Mouse (Mus musculus) cerebellum, postnatal 36 days (tissue): ENCODE results near the gene Ric8a.

Experiments
- DNase-seq, 2 experiments: peaks; one replicate each; pipeline ENCODE4 v3.0.0; 2021 to 2022; ENCODE audit warnings: mixed read lengths in 2 of 2

Gene Ric8a

DNA sequence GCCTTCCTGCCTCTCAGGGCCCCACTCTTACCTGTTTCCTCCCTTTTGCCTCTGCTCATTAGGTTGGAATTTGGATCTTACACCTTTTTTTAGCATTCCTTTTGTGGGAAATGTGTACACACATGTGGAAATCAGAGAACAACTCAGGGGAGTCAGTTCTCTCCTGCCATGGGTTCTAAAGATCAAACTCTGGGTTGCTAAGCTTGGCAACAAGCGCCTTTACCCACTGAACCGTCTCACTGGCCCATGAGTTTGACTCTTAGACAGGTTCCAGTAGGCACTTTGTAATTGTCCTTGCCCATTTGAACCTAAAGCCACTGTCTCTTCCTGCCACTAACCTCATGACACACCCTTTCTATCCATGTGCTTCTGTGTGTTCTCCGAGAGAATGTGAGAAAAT is 37.9 kb downstream of the Ric8a start:
- no peak for DNase-seq

DNA sequence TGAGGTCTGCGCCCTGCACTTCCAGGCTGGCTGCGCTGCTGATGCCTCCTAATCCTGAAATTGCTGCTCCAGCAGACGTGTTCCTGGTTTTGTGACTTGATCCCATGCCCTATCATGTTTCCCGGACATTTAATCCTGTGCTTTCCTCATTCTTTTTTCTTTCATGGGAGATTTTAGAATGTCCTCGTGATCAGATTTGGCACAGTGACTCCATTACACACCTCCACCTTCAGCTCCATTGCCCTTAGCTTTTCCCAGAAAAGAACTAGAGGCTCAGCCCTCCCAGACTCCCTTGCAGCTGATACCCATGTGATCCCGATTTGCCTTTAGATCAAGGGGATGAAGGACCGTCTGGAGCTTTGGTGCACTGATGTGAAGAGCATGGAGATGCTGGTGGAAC is 41.1 kb downstream of the Ric8a start:
- no peak for DNase-seq

DNA sequence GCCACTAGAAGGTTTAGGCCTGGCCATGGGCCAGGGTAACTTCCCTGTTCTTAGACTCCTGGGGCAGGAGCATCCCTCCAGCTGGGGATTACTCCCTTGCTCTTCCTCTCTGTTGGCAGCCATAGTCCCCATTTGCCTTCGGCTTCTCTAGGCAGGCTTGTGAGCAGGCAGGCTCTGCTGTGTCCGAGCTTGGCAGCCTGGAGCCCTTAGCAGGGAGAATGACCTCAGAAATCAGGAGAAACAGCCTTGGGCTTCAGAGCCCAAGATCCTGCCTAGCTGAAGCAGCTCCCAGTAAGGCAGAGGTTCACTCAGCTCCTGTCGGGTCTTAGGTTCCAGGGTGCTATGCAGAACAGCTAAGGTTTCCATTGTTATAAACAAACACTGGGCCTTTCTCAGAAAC is 42.4 kb downstream of the Ric8a start:
- no peak for DNase-seq

DNA sequence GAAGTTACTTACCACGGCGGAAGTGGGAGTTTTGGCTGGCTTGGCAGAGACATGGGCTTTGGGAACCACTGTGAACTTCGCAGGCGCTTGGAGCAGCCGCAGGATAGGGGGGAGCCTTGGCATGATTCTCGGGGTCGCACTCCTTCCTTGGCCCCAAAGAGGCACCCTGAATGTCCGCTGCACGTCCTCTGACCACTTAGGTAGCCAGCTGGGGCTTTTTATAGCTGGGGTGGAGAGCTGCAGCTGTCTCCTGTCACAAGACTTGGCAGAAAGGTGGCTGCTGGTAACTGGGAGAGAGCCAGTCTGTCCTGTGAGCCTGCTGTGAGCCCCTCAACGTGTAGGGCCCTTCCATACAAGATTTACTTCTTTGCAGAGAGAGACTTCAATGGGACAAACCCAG is 43.5 kb downstream of the Ric8a start, which contains the start of gene Cox8b:
Gene Cox8b, minus strand, starts transcription at position 227 of the 400 bp plus-strand sequence.
- no peak for DNase-seq

DNA sequence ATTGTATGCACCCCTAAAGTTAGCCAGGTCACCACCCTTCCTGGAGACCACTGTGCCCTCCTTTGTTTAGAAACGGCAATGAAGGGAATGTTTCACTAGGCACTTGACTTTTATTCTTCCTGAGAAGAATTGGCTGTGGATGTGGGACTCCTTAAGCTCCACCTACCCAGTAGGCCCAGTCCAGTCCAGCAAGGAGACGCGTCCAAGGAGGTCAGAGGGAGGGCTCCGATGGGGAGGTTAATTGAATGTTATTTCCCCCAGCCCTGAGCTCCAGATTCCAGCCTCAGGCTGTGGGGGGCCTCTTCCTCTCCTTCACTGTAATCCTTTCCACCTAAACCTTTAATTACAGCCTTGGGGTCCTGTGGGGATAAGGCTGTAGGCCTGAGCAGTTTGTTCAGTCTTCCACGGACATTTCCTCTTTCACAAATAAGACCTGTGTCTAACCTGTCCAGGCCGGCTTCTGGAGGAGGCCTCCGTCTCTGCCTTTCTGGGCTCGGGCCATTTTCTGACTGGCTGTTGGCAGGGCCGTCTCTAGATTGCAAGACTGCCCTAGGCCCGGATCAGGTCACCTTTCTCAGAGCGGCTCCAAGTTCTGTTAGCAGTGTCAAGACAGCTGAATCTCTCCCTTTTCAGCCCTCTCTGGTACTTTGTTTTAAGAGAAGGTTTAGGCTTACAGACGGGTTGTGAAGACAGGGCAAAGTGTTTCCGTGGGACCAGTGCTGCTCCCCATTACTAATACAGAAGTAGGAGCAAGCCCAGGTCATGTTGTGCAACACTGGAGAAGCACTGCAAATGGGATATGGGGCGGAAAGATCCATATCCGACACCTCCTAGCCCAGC is 45.5 kb downstream of the Ric8a start:
- DNase-seq, result no peak

DNA sequence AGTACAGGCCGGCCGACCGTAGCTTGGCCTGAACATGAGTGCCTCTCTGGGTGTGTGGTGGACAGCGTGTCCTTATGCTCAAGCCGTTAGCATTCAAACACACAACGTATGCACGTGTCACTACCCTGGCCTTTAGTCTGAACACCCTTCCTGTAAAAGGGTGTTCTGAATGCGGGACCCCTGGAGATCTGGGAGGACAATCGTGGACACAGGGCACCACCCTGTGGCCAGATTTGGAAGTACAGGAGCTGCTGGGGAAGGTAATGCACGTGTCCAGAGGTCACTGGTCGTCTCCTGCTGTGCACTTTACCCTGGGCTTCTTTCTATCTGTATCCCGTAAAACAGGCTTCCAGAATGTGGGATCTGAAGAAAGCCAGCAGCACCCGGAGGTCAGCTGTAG is 46.5 kb downstream of the Ric8a start:
- DNase-seq, result peak; percentile 81 to 84

DNA sequence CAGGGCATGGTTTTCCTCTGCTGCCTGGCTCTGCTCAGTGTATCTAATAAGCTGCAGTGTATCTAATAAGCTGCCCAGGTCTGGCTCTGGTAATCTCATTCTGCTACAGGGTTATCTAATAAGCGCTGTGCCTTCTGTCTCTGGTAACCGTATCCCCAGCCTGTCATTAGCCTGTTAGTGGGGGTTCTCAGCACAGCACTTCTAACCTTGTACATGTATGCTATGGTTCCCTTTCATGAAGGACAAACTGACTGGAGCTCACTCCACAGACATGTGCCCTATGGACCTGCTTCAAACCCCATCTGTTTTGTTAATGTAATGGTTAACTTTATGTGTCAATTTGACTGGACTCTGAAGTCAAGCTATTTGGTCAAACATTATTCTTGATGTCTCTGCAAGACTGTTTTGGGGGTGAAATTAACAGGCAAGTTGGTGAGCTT is 48.9 kb downstream of the Ric8a start:
- no peak for DNase-seq

DNA sequence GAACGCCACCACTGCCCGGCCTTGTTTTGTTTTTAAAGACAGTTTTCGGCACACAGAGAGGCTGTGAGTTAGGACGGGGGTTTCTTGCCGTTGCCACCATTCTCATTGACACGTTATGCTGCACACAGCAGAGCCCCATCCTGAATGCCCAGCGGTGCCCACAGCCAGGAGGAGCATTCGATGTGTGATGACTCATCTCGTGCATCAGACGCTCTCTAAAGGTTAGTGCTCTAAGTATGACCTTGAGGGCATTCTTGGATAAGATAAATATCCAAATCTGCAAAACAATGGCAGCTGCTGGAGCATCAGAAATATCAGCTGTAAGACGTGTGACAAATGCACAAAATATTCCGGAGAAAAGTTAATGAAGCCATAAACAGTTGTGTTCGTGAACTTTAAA is 50.4 kb downstream of the Ric8a start:
- no peak for DNase-seq

DNA sequence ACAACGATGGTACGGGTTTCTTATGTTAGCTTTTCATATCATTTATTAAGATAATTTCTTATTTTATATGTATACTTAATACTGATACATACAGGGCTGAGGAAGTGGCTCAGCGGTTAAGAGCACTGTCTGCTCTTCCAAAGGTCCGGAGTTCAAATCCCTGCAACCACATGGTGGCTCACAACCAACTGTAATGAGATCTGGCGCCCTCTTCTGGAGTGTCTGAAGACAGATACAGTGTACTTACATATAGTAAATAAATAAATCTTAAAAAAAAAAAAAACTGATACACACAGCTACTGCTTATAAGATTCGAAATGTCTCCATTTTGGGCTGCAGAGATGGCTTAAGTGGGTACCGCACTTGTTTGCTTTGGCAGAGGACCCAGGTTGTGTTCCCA is 50.9 kb downstream of the Ric8a start:
- DNase-seq, result no peak

DNA sequence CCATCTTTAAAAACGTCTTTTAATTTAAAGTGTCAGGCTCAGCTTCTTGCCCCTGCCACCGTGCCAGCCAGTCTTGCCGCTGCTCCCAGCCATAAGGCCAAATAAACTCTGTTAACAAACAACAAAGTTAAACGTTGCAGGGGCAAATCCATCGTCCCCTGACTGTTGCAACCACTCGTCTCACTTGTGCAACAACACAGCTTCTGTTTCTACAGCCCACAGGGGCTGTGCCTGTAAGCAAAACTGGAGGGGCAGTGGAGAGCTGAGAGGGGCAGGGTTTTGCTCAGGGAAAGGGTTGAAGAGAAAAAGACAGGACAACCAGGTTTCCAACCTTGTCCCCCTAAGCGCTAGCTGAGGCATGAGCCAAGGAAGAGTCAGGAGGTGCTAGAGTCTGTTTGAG is 51.4 kb downstream of the Ric8a start:
- DNase-seq, result no peak

DNA sequence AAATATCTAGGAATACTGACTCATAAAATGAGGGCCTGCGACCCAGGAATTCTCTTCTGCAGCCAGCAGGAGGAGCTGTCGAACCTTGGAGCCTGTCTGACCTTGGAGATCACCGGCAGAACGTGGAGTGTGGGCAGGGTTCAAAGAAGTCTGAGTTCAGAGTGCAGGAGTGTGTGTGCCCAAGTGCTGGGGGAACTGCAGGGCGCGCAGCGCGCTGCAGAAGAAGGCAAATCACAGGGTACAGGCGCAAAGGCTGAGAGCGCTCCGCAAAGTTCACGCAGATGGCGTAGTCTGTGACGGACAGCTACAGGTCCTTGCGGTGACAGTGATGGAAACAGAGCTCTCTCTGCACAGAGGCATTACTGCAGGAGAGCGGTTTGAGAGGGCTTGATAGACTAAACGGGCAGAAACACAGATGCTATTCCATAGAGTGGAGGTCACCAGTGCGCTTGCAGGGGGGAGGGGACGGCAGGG is 51.9 kb downstream of the Ric8a start:
- DNase-seq, result peak; percentile 73 to 79

DNA sequence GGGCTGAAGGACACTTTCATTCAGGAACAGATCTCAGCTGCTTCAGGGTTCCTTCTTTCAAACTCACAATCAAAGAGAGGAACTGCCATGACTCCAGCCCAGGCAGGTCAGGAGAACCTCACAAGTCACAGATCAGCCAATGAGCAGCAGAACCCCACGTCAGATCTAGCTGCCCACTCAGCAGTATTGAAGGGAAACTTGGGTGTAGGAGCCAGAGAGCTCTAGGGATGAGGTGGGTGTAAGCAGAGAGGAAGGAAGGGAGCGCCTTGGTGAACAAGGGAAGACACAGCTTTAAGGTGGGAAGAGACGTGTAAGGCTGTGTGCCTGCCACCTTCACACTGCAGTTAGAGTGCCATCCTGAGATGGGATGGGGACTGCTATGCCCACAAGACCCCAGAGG is 55.5 kb downstream of the Ric8a start:
- DNase-seq, result no peak

DNA sequence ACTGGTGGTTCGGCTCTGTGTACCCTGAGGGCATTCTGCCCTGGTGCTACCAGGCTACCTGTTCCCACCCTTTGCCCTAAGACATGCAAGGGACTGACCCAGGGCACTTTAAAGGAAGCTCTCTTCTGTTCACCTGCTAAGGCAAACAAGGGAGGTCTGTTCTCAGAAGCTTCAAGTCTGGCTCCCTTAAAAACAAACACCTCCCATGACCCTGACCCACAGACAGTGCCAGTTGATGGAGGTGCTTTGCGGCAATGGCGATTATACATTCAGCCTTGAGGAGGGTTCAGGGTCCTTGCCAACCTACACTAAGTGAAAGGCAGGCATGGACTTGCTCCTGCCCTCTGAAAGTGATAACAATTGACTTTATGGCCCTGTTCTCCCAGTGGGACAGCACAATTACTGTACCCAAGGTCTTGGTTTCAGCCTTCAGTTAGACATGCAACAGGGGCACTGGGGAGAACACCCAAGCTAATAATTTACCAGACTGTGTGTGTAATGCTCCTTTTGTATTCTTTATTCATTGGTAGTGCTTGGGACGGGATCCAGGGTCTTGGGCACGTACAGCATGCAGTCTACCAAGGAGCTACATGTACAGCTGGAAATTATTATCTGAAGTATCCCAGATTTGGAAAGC is 56.2 kb downstream of the Ric8a start:
- DNase-seq, result no peak
